Mouse (Mus musculus) hindbrain, embryonic 15.5 days (tissue): ENCODE data around the gene 3425401B19Rik. TPM values are rescaled to one million over a fixed set of nuclear protein-coding genes. Genes with fewer than 3 reads are reported as not detected.
A peak's percentile ranks its signal among the peaks of the same experiment; 100 is the strongest.

Source experiments
- ATAC-seq: fragments of 200-750 bp; cut with Nextera tagmentation; 2 replicates; pipeline ENCODE4 v1.8.0; 2017; ENCODE audit warnings: low read depth, moderate number of reproducible peaks, moderate TSS enrichment; ENCODE audit not compliant: low FRiP score
- H3K27ac ChIP-seq: fragments of 300-500 bp; sonication (generic); replicated peaks from 2 replicates; pipeline ENCODE4 v1.5.1; 2015; ENCODE audit warnings: mild to moderate bottlenecking, inconsistent platforms
- H3K27me3 ChIP-seq: fragments of 300-500 bp; sonication (generic); 2 replicates; pipeline ENCODE4 v1.6.1; 2015; ENCODE audit warnings: control low read depth, inconsistent platforms
- H3K36me3 ChIP-seq: fragments of 300-500 bp; sonication (generic); 2 replicates; pipeline ENCODE4 v1.6.1; 2015; ENCODE audit warnings: control low read depth, inconsistent platforms
- H3K4me1 ChIP-seq: fragments of 300-500 bp; sonication (generic); replicated peaks from 2 replicates; pipeline ENCODE4 v1.6.1; 2015; ENCODE audit warnings: control low read depth, inconsistent platforms
- H3K4me2 ChIP-seq: fragments of 300-500 bp; sonication (generic); 2 replicates; pipeline ENCODE4 v1.6.1; 2015; ENCODE audit warnings: moderate library complexity, mild to moderate bottlenecking, inconsistent platforms
- H3K4me3 ChIP-seq: fragments of 300-500 bp; sonication (generic); 2 replicates; pipeline ENCODE4 v1.5.1; 2015; ENCODE audit warnings: mild to moderate bottlenecking, inconsistent platforms
- H3K9ac ChIP-seq: fragments of 300-500 bp; sonication (generic); 2 replicates; pipeline ENCODE4 v1.6.1; 2015; ENCODE audit warnings: inconsistent platforms
- H3K9me3 ChIP-seq: fragments of 300-500 bp; sonication (generic); 2 replicates; pipeline ENCODE4 v1.6.1; 2016; ENCODE audit warnings: control low read depth, inconsistent platforms
- WGBS: fragments of 180-500 bp; shearing (Covaris S2); methylation state at CpG from one replicate; pipeline ENCODE4 v1.1.7; 2015; 5-methylcytosine and 5-hydroxymethylcytosine counted together
- polyA plus RNA-seq: library from polyadenylated mRNA; unstranded; fragments of >200 nt; fragmentation: Nextera tagmentation; extraction: Ambion mirVana; gene quantifications from 2 replicates; pipeline ENCODE4 v1.2.1, GENCODE M21; 2015

Gene 3425401B19Rik
- polyA plus RNA-seq, 1 experiment from 2014 or later: 0.08 TPM

DNA sequence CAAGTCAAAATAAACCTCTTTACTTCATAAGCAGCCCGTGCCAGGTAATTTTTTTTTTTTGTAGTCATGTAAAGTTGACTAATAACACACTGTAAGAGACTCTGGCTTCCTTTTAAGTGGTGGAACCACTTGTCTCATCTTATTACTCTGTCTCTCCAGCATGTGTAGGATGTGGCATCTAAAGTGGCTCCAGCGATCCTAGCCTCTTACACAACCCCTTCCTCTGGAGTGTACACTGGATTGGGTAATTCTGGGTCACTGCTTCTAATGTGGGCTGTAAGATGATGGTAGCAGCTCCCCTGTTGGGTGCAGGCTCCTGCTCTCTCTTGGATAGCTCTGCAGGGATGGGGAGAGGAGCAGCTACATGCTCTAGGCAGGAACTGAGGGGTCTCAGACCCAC lies 46.6 kb downstream of the 3425401B19Rik start:
- Histone ChIP-seq H3K27ac (no peak overlapping the region), H3K36me3 (no peaks in the 10 kb centered on the region), H3K4me2 (no peak overlapping the region), H3K4me1 (no peaks in the 10 kb centered on the region), H3K4me3 (no peak overlapping the region), H3K9me3 (no peaks in the 10 kb centered on the region), H3K27me3 (no peaks in the 10 kb centered on the region), H3K9ac (no peak overlapping the region)
- WGBS: 88% methylated on average over 2 of the region's 2 CpGs
- no peak for ATAC-seq

DNA sequence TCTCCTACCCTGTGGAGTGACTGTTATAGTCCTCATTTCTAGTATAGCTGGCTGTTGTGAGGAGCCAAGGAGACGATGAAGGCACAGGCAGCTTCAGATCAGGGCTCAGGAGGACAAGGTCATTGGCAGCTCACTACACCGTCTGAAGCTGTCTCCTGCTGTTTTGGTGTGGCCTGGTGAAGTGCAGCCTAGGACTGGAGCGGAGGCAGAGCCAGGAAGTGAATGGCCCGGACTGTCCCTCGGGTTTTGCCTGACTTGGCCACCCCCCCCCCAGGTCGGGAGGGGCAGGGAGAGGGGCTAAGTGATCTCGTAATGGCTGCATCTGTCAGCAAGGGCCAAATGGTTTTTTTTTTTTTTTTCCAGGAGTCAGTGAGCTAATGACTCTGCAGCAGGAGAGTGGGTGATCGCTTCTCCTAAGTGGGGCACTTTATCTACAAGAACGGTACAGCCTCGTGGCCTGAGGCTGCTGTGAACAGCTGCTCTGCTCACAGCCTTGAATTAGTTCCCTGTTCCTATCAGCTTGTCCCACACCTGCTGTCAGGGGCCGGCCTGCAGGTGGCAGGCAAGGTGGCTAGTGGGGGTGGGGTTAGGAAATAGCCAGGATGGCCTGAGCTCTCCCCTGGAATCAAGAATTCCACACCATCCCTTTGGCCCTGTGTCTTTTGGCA lies 50.9 kb downstream of the 3425401B19Rik start:
- no peaks in the 10 kb centered on the region for H3K36me3 ChIP-seq
- no peak overlapping the region for H3K4me3 ChIP-seq
- no peaks in the 10 kb centered on the region for H3K4me1 ChIP-seq
- H3K9me3 ChIP-seq: no peaks in the 10 kb centered on the region
- 31% methylated on average over 11 of the region's 11 CpGs for WGBS
- no peak for ATAC-seq
- H3K27ac ChIP-seq: no peak overlapping the region
- H3K9ac ChIP-seq: no peak overlapping the region
- no peak overlapping the region for H3K4me2 ChIP-seq
- H3K27me3 ChIP-seq: no peaks in the 10 kb centered on the region

DNA sequence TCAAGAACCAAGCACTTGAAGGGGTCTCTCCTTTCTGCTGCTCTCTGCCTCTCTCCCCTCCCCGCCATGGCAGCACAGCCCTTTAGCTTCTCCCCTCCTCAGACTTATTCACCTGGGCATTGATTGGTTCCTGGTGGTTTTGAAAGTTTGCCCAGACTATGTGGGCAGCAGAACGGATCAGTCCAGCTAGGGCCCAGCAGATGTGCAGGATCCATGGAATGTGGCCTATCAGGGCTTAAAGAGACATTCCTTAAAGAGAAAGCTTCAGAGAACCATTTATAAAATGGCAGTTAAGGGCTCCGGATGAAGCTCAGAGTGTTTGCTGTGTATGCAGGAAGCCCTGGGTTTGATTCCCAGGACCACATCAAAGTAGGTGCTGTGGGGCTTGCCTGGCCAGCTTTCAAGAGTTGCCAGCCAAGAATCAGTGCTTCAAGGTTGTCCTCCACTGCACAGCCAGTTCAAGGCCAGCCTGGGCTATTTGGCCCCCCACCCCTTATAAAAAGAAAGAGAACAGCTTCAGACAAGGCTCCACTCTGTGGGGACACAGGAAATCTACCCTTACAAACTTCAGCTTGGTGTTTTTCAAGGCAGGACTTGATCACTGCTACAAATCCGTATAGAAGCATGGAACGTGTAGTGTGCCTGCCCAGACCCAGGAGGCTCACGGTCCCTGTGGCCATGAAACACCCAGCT lies 52.0 kb downstream of the 3425401B19Rik start:
- no peaks in the 10 kb centered on the region for H3K36me3 ChIP-seq

DNA sequence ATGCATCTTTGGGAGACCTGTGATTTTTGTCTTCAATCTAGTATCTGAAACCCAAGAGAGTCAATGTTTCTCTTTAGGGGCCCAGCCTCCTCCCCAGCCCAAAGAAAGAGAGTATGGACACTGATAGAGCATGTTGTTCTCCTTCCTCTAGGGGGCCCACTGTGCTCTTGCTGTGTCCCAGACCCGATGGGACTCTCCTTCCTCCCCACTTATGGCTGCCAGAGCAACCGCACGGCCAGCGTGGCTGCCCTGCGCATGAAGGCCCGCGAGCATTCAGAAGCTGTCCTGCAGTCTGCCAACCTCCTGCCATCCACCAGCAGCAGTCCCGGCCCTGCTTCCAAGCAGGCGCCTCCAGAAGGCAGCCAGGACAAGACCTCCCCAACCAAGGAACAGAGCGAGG lies 56.5 kb downstream of the 3425401B19Rik start:
- no peaks in the 10 kb centered on the region for H3K27me3 ChIP-seq
- WGBS: 51% methylated on average over 10 of the region's 10 CpGs
- no peak overlapping the region for H3K4me2 ChIP-seq
- H3K4me3 ChIP-seq: no peak overlapping the region
- H3K27ac ChIP-seq: no peak overlapping the region
- no peak overlapping the region for H3K9ac ChIP-seq
- H3K4me1 ChIP-seq: peaks cover 5% of the 10 kb centered on the region; the same call in 1 of the 2 replicates
- no peaks in the 10 kb centered on the region for H3K36me3 ChIP-seq
- no peak for ATAC-seq
- no peaks in the 10 kb centered on the region for H3K9me3 ChIP-seq

More for the DNA sequence above, 52.0 kb downstream of the 3425401B19Rik start:
- Histone ChIP-seq H3K27ac (no peak overlapping the region), H3K27me3 (no peaks in the 10 kb centered on the region), H3K4me1 (no peaks in the 10 kb centered on the region), H3K9ac (no peak overlapping the region), H3K4me2 (no peak overlapping the region), H3K4me3 (no peak overlapping the region), H3K9me3 (no peaks in the 10 kb centered on the region)
- ATAC-seq: no peak
- WGBS: 82% methylated on average over 6 of the region's 6 CpGs

DNA sequence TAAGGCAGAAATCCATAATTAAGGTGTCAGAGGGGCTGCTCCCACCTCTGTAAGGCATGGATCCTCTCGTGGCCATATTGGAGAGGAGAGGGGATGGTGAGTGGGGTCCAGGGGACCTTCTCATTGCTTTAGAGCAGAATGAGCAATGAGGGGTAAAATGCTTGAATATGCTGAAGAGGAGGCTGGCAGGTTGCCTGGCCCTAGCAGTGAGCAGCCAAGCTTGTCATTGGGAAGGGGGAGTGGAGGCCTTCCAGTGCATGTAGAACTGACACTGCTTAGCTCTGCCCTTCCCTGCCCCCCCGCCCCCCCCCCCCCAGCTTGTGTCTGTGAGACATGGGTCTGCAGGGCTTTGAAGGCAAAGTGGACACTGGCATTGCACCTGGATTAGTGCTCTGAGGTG lies 57.8 kb downstream of the 3425401B19Rik start:
- H3K27ac ChIP-seq: no peak overlapping the region
- H3K36me3 ChIP-seq: no peaks in the 10 kb centered on the region
- no peaks in the 10 kb centered on the region for H3K27me3 ChIP-seq
- no peak for ATAC-seq
- no peak overlapping the region for H3K9ac ChIP-seq
- no peaks in the 10 kb centered on the region for H3K9me3 ChIP-seq
- H3K4me3 ChIP-seq: no peak overlapping the region
- 53% methylated on average over 1 of the region's 2 CpGs for WGBS
- H3K4me1 ChIP-seq: peaks cover 5% of the 10 kb centered on the region; the same call in 1 of the 2 replicates
- no peak overlapping the region for H3K4me2 ChIP-seq

DNA sequence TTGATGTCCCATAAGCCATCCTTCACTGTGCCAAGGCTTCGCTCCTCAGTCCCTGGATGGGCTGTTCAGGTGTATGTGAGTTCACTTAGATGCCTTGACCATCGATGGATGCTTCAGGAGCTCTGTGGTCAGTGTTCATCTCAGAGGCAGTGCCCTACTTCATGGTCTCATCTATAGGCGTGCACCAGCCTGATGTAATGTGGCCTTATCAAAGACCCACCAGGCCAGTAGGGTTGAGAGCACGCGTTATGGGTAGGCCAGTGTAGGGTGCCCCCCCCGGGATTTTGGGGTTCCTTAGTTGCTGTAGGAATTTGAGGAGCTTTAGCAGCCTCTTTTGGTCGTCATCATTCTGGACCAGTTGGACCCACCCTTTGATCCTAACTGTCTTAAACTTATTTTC lies 60.3 kb downstream of the 3425401B19Rik start:
- no peak for ATAC-seq
- Histone ChIP-seq H3K27ac (no peak overlapping the region), H3K36me3 (no peaks in the 10 kb centered on the region), H3K4me1 (peaks cover 5% of the 10 kb centered on the region; the same call in 1 of the 2 replicates), H3K9ac (no peak overlapping the region), H3K9me3 (no peaks in the 10 kb centered on the region), H3K4me2 (no peak overlapping the region), H3K4me3 (no peak overlapping the region), H3K27me3 (no peaks in the 10 kb centered on the region)
- WGBS: 90% methylated on average over 7 of the region's 7 CpGs

DNA sequence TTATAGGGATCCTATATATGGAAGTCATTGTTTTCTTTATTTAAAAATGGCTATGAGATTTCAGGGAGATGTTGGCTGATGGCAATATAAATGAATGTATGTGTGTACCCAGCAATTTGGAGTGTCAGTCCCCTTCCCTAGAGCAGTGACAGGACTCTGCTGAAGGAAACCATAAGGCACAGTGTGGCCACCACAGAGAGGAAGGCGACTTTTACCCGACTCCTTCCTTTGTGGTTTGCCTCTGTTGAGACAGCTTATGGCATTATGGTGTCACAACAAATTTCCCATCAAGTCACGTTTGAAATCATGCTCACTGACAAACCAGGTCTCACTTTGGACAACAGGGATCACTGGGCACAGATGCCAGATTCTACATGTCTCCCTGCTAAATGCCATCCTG lies 60.8 kb downstream of the 3425401B19Rik start:
- H3K9ac ChIP-seq: no peak overlapping the region
- ATAC-seq: no peak
- no peaks in the 10 kb centered on the region for H3K36me3 ChIP-seq
- WGBS: 86% methylated on average over 3 of the region's 3 CpGs
- H3K4me3 ChIP-seq: no peak overlapping the region
- no peak overlapping the region for H3K27ac ChIP-seq
- H3K27me3 ChIP-seq: no peaks in the 10 kb centered on the region
- H3K9me3 ChIP-seq: no peaks in the 10 kb centered on the region
- H3K4me1 ChIP-seq: peaks cover 5% of the 10 kb centered on the region; the same call in 1 of the 2 replicates
- H3K4me2 ChIP-seq: no peak overlapping the region

DNA sequence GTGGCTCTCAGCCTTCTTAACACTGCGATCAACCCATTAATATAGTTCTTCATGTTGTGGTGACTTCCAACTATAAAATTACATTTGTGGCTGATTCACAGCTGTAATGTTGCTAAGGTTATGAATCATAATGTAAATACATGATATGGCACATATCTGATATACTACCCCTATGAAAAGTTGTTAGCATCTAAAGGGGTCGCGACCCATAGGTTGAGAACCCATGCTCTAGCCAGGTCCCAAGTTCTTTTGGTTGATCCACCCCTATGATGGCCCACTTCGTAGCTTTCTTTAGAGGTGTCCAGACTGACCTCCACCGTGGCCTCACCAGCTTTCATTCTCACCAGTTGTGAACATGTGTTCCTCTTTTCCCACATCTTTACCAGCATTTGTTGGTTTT lies 67.8 kb downstream of the 3425401B19Rik start:
- no peaks in the 10 kb centered on the region for H3K9me3 ChIP-seq
- no peak overlapping the region for H3K27ac ChIP-seq
- ATAC-seq: no peak
- no peaks in the 10 kb centered on the region for H3K4me1 ChIP-seq
- no peaks in the 10 kb centered on the region for H3K36me3 ChIP-seq
- no peaks in the 10 kb centered on the region for H3K27me3 ChIP-seq
- no peak overlapping the region for H3K4me2 ChIP-seq
- H3K4me3 ChIP-seq: no peak overlapping the region
- no peak overlapping the region for H3K9ac ChIP-seq
- 91% methylated on average over 5 of the region's 5 CpGs for WGBS

DNA sequence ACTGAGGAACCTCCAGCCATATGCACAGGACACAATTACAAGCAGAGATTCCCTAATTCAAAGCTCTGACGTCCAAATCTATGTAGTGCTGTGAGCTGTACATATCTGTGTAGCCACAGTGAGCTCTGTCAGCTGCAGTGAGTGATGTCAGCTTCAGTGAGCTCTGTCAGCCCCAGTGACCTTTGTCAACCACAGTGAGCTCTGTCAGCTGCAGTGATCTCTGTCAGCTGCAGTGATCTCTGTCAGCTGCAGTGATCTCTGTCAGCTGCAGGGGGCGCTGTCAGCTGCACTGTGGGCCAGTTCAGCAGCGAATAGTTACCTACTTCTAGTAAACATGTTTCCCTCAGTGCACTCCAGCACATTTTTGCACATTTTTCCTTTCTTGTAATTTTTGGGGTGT lies 75.7 kb downstream of the 3425401B19Rik start:
- H3K9me3 ChIP-seq: no peaks in the 10 kb centered on the region
- H3K9ac ChIP-seq: no peak overlapping the region
- H3K27me3 ChIP-seq: no peaks in the 10 kb centered on the region
- no peak overlapping the region for H3K27ac ChIP-seq
- H3K4me3 ChIP-seq: no peak overlapping the region
- H3K4me2 ChIP-seq: no peak overlapping the region
- peaks cover 13% of the 10 kb centered on the region for H3K4me1 ChIP-seq
- WGBS: 26% methylated on average over 3 of the region's 3 CpGs
- no peaks in the 10 kb centered on the region for H3K36me3 ChIP-seq
- ATAC-seq: peak; percentile 56; the same call in 1 of the 2 replicates

Other genes starting within 250 kb of the 3425401B19Rik start
- gene Slc18a3, start 220.4 kb downstream of the 3425401B19Rik start, polyA plus RNA-seq: 18.5 and 19.4 TPM in 2 replicates
- 3.0 TPM in 2 replicates for gene Chat, start 219.3 kb downstream of the 3425401B19Rik start, polyA plus RNA-seq
- gene Ercc6, start 171.8 kb downstream of the 3425401B19Rik start, polyA plus RNA-seq: 22.9 and 27.5 TPM in 2 replicates
- 48.5 and 54.6 TPM in 2 replicates for gene Prrxl1, start 85.9 kb downstream of the 3425401B19Rik start, polyA plus RNA-seq
- 0.23 and 0.31 TPM in 2 replicates for gene Tmem273, start 100.7 kb upstream of the 3425401B19Rik start, polyA plus RNA-seq
- 0.06 TPM in 1 of 2 replicates, not detected in the other for gene Fam170b, start 148.7 kb upstream of the 3425401B19Rik start, polyA plus RNA-seq
- gene Vstm4, start 171.5 kb upstream of the 3425401B19Rik start, polyA plus RNA-seq: 13.0 and 13.1 TPM in 2 replicates